Mouse (Mus musculus) heart, embryonic 13.5 days (tissue): ENCODE results near the gene Cep128. TPM values are rescaled to one million over a fixed set of nuclear protein-coding genes. Genes with fewer than 3 reads are reported as not detected.

Experiments used
- ATAC-seq: fragments of 200-750 bp; cut with Nextera tagmentation; 2 replicates; pipeline ENCODE4 v1.8.0; 2017; ENCODE audit warnings: moderate TSS enrichment; ENCODE audit not compliant: insufficient number of reproducible peaks, low FRiP score, low TSS enrichment; ENCODE audit errors: extremely low read depth
- H3K27ac ChIP-seq: fragments of 300-500 bp; sonication (generic); replicated peaks from 2 replicates; pipeline ENCODE4 v1.5.1; 2015; ENCODE audit warnings: moderate library complexity, mild to moderate bottlenecking, inconsistent platforms
- H3K27me3 ChIP-seq: fragments of 300-500 bp; sonication (generic); replicated peaks from 2 replicates; pipeline ENCODE4 v1.6.1; 2015; ENCODE audit warnings: mild to moderate bottlenecking, inconsistent platforms
- H3K36me3 ChIP-seq: fragments of 300-500 bp; sonication (generic); 2 replicates; pipeline ENCODE4 v1.6.1; 2015; ENCODE audit warnings: mild to moderate bottlenecking, inconsistent platforms
- H3K4me1 ChIP-seq: fragments of 300-500 bp; sonication (generic); 2 replicates; pipeline ENCODE4 v1.6.1; 2015; ENCODE audit warnings: inconsistent platforms
- H3K4me2 ChIP-seq: fragments of 300-500 bp; sonication (generic); 2 replicates; pipeline ENCODE4 v1.6.1; 2015; ENCODE audit warnings: inconsistent platforms, mild to moderate bottlenecking, moderate library complexity
- H3K4me3 ChIP-seq: fragments of 300-500 bp; sonication (generic); 2 replicates; pipeline ENCODE4 v1.5.1; 2015; ENCODE audit warnings: moderate library complexity, mild to moderate bottlenecking, inconsistent platforms
- H3K9ac ChIP-seq: fragments of 300-500 bp; sonication (generic); 2 replicates; pipeline ENCODE4 v1.6.1; 2015; ENCODE audit warnings: inconsistent platforms, mild to moderate bottlenecking, moderate library complexity
- H3K9me3 ChIP-seq: fragments of 300-500 bp; sonication (generic); 2 replicates; pipeline ENCODE4 v1.6.1; 2016; ENCODE audit warnings: inconsistent platforms
- WGBS: fragments of 180-500 bp; shearing (Covaris S2); methylation state at CpG from one replicate; pipeline ENCODE4 v1.1.7; 2015; ENCODE audit warnings: mixed read lengths; 5-methylcytosine and 5-hydroxymethylcytosine counted together
- polyA plus RNA-seq: library from polyadenylated mRNA; unstranded; fragments of >200 nt; fragmentation: Nextera tagmentation; extraction: Ambion mirVana; gene quantifications from 2 replicates; pipeline ENCODE4 v1.2.1, GENCODE M21; 2015

Gene Cep128
- polyA plus RNA-seq, 1 experiment from 2014 or later: 6.0 TPM

GRCm38 (mm10) chr12:91056885-91057284 lies 327.3 kb downstream of the Cep128 start:
- WGBS: 83% methylated on average over 10 of the region's 10 CpGs
- H3K4me3 ChIP-seq: no peak overlapping the region

GRCm38 (mm10) chr12:91052301-91052700 lies 331.9 kb downstream of the Cep128 start:
- no peaks in the 10 kb centered on the region for H3K27me3 ChIP-seq
- ATAC-seq: no peak
- H3K4me2 ChIP-seq: no peak overlapping the region
- H3K4me1 ChIP-seq: no peaks in the 10 kb centered on the region
- no peak overlapping the region for H3K27ac ChIP-seq
- H3K9me3 ChIP-seq: no peaks in the 10 kb centered on the region
- 85% methylated on average over 3 of the region's 3 CpGs for WGBS
- H3K4me3 ChIP-seq: no peak overlapping the region
- H3K9ac ChIP-seq: no peak overlapping the region
- no peaks in the 10 kb centered on the region for H3K36me3 ChIP-seq

More at GRCm38 (mm10) chr12:91056885-91057284, 327.3 kb downstream of the Cep128 start:
- ATAC-seq: no peak
- Histone ChIP-seq H3K4me1 (no peaks in the 10 kb centered on the region), H3K4me2 (no peak overlapping the region), H3K27ac (no peak overlapping the region), H3K36me3 (no peaks in the 10 kb centered on the region), H3K27me3 (no peaks in the 10 kb centered on the region), H3K9me3 (no peaks in the 10 kb centered on the region), H3K9ac (no peak overlapping the region)

GRCm38 (mm10) chr12:91050593-91051325 lies 333.4 kb downstream of the Cep128 start:
- WGBS: 88% methylated on average over 9 of the region's 9 CpGs
- H3K9me3 ChIP-seq: no peaks in the 10 kb centered on the region
- no peaks in the 10 kb centered on the region for H3K27me3 ChIP-seq
- no peaks in the 10 kb centered on the region for H3K36me3 ChIP-seq
- no peak overlapping the region for H3K27ac ChIP-seq
- no peaks in the 10 kb centered on the region for H3K4me1 ChIP-seq
- no peak overlapping the region for H3K4me2 ChIP-seq
- no peak overlapping the region for H3K9ac ChIP-seq
- ATAC-seq: 0 out of 2 replicates have a peak, but pooled peaks have one; percentile 14
- no peak overlapping the region for H3K4me3 ChIP-seq

GRCm38 (mm10) chr12:91041363-91041762 lies 342.8 kb downstream of the Cep128 start:
- Histone ChIP-seq H3K27ac (no peak overlapping the region), H3K9me3 (no peaks in the 10 kb centered on the region), H3K4me1 (peaks cover 11% of the 10 kb centered on the region), H3K9ac (no peak overlapping the region), H3K4me3 (no peak overlapping the region), H3K4me2 (no peak overlapping the region), H3K27me3 (no peaks in the 10 kb centered on the region), H3K36me3 (no peaks in the 10 kb centered on the region)
- ATAC-seq: no peak
- 81% methylated on average over 4 of the region's 4 CpGs for WGBS

GRCm38 (mm10) chr12:91040267-91040905 lies 343.8 kb downstream of the Cep128 start:
- ATAC-seq: no peak
- H3K4me3 ChIP-seq: no peak overlapping the region
- H3K9me3 ChIP-seq: no peaks in the 10 kb centered on the region
- H3K4me2 ChIP-seq: no peak overlapping the region
- no peak overlapping the region for H3K27ac ChIP-seq
- no peaks in the 10 kb centered on the region for H3K27me3 ChIP-seq
- 68% methylated on average over 7 of the region's 7 CpGs for WGBS
- H3K4me1 ChIP-seq: peaks cover 11% of the 10 kb centered on the region
- H3K36me3 ChIP-seq: no peaks in the 10 kb centered on the region
- no peak overlapping the region for H3K9ac ChIP-seq

- Histone ChIP-seq H3K9ac (no peak overlapping the region), H3K9me3 (no peaks in the 10 kb centered on the region), H3K4me3 (no peak overlapping the region), H3K27me3 (no peaks in the 10 kb centered on the region), H3K4me2 (no peak overlapping the region), H3K27ac (no peak overlapping the region), H3K4me1 (no peaks in the 10 kb centered on the region), H3K36me3 (no peaks in the 10 kb centered on the region)
- ATAC-seq: no peak
- WGBS: 74% methylated on average over 5 of the region's 5 CpGs
Observed at GRCm38 (mm10) chr12:91029116-91029515, 355.1 kb downstream of the Cep128 start.

- Histone ChIP-seq H3K9ac (no peak overlapping the region), H3K27ac (no peak overlapping the region), H3K27me3 (no peaks in the 10 kb centered on the region), H3K4me3 (no peak overlapping the region), H3K4me2 (no peak overlapping the region), H3K4me1 (no peaks in the 10 kb centered on the region), H3K36me3 (no peaks in the 10 kb centered on the region), H3K9me3 (no peaks in the 10 kb centered on the region)
- WGBS: 86% methylated on average over 9 of the region's 9 CpGs
- ATAC-seq: no peak
Observed at GRCm38 (mm10) chr12:91027681-91028080, 356.5 kb downstream of the Cep128 start.

GRCm38 (mm10) chr12:91027100-91027499 lies 357.1 kb downstream of the Cep128 start:
- Histone ChIP-seq H3K36me3 (no peaks in the 10 kb centered on the region), H3K27ac (no peak overlapping the region), H3K9me3 (no peaks in the 10 kb centered on the region), H3K9ac (no peak overlapping the region), H3K27me3 (no peaks in the 10 kb centered on the region), H3K4me2 (no peak overlapping the region), H3K4me1 (no peaks in the 10 kb centered on the region), H3K4me3 (no peak overlapping the region)
- no peak for ATAC-seq
- WGBS: 68% methylated on average over 4 of the region's 4 CpGs

GRCm38 (mm10) chr12:91015075-91015474 lies 369.1 kb downstream of the Cep128 start:
- H3K4me3 ChIP-seq: no peak overlapping the region
- no peak overlapping the region for H3K9ac ChIP-seq
- no peaks in the 10 kb centered on the region for H3K9me3 ChIP-seq
- no peaks in the 10 kb centered on the region for H3K36me3 ChIP-seq
- no peak overlapping the region for H3K27ac ChIP-seq
- H3K27me3 ChIP-seq: no peaks in the 10 kb centered on the region
- no peak overlapping the region for H3K4me2 ChIP-seq
- no peak for ATAC-seq
- 85% methylated on average over 6 of the region's 6 CpGs for WGBS
- H3K4me1 ChIP-seq: no peaks in the 10 kb centered on the region

GRCm38 (mm10) chr12:91013043-91013442 lies 371.2 kb downstream of the Cep128 start:
- Histone ChIP-seq H3K9ac (no peak overlapping the region), H3K4me2 (no peak overlapping the region)
- no peak for ATAC-seq

GRCm38 (mm10) chr12:91012184-91012583 lies 372.0 kb downstream of the Cep128 start:
- H3K27me3 ChIP-seq: no peaks in the 10 kb centered on the region
- no peak overlapping the region for H3K4me2 ChIP-seq
- ATAC-seq: no peak
- H3K4me1 ChIP-seq: no peaks in the 10 kb centered on the region
- no peak overlapping the region for H3K27ac ChIP-seq
- 60% methylated on average over 4 of the region's 4 CpGs for WGBS
- H3K9me3 ChIP-seq: no peaks in the 10 kb centered on the region
- no peaks in the 10 kb centered on the region for H3K36me3 ChIP-seq
- H3K9ac ChIP-seq: no peak overlapping the region
- H3K4me3 ChIP-seq: no peak overlapping the region

More at GRCm38 (mm10) chr12:91013043-91013442, 371.2 kb downstream of the Cep128 start:
- H3K36me3 ChIP-seq: no peaks in the 10 kb centered on the region
- H3K27me3 ChIP-seq: no peaks in the 10 kb centered on the region
- H3K4me1 ChIP-seq: no peaks in the 10 kb centered on the region
- no peak overlapping the region for H3K27ac ChIP-seq
- H3K4me3 ChIP-seq: no peak overlapping the region
- H3K9me3 ChIP-seq: no peaks in the 10 kb centered on the region
- 78% methylated on average over 6 of the region's 6 CpGs for WGBS

- no peaks in the 10 kb centered on the region for H3K9me3 ChIP-seq
- WGBS: 73% methylated on average over 5 of the region's 5 CpGs
- no peak overlapping the region for H3K4me3 ChIP-seq
- ATAC-seq: no peak
- no peak overlapping the region for H3K4me2 ChIP-seq
- no peak overlapping the region for H3K9ac ChIP-seq
- no peak overlapping the region for H3K27ac ChIP-seq
- H3K4me1 ChIP-seq: no peaks in the 10 kb centered on the region
- H3K36me3 ChIP-seq: no peaks in the 10 kb centered on the region
- no peaks in the 10 kb centered on the region for H3K27me3 ChIP-seq
Observed at GRCm38 (mm10) chr12:91008736-91009135, 375.5 kb downstream of the Cep128 start.
